Mouse (Mus musculus): ENCODE data around the gene Prap1. TPM values are rescaled to one million over a fixed set of nuclear protein-coding genes. Genes with fewer than 3 reads are reported as not detected.
"Not testable (repeated sequence)": the region's sequence is repeated elsewhere in the genome, so short reads cannot be mapped to it uniquely, and the experiment has no call there.

The Prap1 gene
- polyA plus RNA-seq, 1 experiment from 2014 or later = not detected

GRCm38 (mm10) chr7:140124382-140124781, 31.2 kb downstream of the Prap1 start:
- no peaks in the 10 kb centered on the region for H3K27me3 ChIP-seq (replicated peaks; ENCODE audit: control insufficient read depth, insufficient read depth, low read length)
- no peak overlapping the region for H3K4me2 ChIP-seq (ENCODE audit: low read length)
- ATAC-seq = no peak
- 100% methylated on average over 1 of the region's 1 CpGs for WGBS
- no peak overlapping the region for H3K9ac ChIP-seq (ENCODE audit: low read depth, low read length)
- H3K4me3 ChIP-seq (ENCODE audit: low read length) = no peak overlapping the region
- 0 out of 2 replicates have a peak, but pooled peaks cover 3% of the 10 kb centered on the region for H3K4me1 ChIP-seq (ENCODE audit: control insufficient read depth, insufficient read depth, low read depth, low read length)
- no peaks in the 10 kb centered on the region for H3K9me3 ChIP-seq (ENCODE audit: control insufficient read depth, low read length)
- H3K27ac ChIP-seq (ENCODE audit: low read depth, low read length) = no peak overlapping the region
- no peaks in the 10 kb centered on the region for H3K36me3 ChIP-seq (ENCODE audit: control insufficient read depth, insufficient read depth, low read length)

GRCm38 (mm10) chr7:140125278-140126021, 32.3 kb downstream of the Prap1 start:
- WGBS = 2% methylated on average over 40 of the region's 40 CpGs
- H3K4me3 ChIP-seq (ENCODE audit: low read length) = peak overlapping the region; percentile 78
- peak; percentile 99 for ATAC-seq
- no peaks in the 10 kb centered on the region for H3K9me3 ChIP-seq (ENCODE audit: control insufficient read depth, low read length)
- H3K4me1 ChIP-seq (ENCODE audit: control insufficient read depth, insufficient read depth, low read depth, low read length) = 0 out of 2 replicates have a peak, but pooled peaks cover 3% of the 10 kb centered on the region
- peak overlapping the region; percentile 75 for H3K4me2 ChIP-seq (ENCODE audit: low read length)
- peak overlapping the region; percentile 85 for H3K9ac ChIP-seq (ENCODE audit: low read depth, low read length)
- H3K27ac ChIP-seq (ENCODE audit: low read depth, low read length) = 0 out of 2 replicates have a peak overlapping the region, but pooled peaks have one; percentile 45
- H3K36me3 ChIP-seq (ENCODE audit: control insufficient read depth, insufficient read depth, low read length) = peaks cover 3% of the 10 kb centered on the region; the same call in 1 of the 2 replicates
- H3K27me3 ChIP-seq (replicated peaks; ENCODE audit: control insufficient read depth, insufficient read depth, low read length) = no peaks in the 10 kb centered on the region

- Histone ChIP-seq H3K27ac (ENCODE audit: low read depth, low read length) (no peak overlapping the region), H3K4me1 (ENCODE audit: control insufficient read depth, insufficient read depth, low read depth, low read length) (0 out of 2 replicates have a peak, but pooled peaks cover 3% of the 10 kb centered on the region), H3K27me3 (replicated peaks; ENCODE audit: control insufficient read depth, insufficient read depth, low read length) (no peaks in the 10 kb centered on the region), H3K4me2 (ENCODE audit: low read length) (peak overlapping the region; percentile 75), H3K9ac (ENCODE audit: low read depth, low read length) (peak overlapping the region; percentile 85), H3K36me3 (ENCODE audit: control insufficient read depth, insufficient read depth, low read length) (peaks cover 3% of the 10 kb centered on the region; the same call in 1 of the 2 replicates), H3K9me3 (ENCODE audit: control insufficient read depth, low read length) (no peaks in the 10 kb centered on the region), H3K4me3 (ENCODE audit: low read length) (peak overlapping the region; percentile 78)
- WGBS = 8% methylated on average over 5 of the region's 5 CpGs
- no peak; the same call in 1 of the 2 replicates for ATAC-seq
These were observed 32.8 kb downstream of the Prap1 start for GRCm38 (mm10) chr7:140126022-140126350.

GRCm38 (mm10) chr7:140126934-140127333, 33.7 kb downstream of the Prap1 start:
- Histone ChIP-seq H3K4me3 (ENCODE audit: low read length) (no peak overlapping the region), H3K4me2 (ENCODE audit: low read length) (no peak overlapping the region), H3K36me3 (ENCODE audit: control insufficient read depth, insufficient read depth, low read length) (peaks cover 3% of the 10 kb centered on the region; the same call in 1 of the 2 replicates), H3K27ac (ENCODE audit: low read depth, low read length) (no peak overlapping the region), H3K4me1 (ENCODE audit: control insufficient read depth, insufficient read depth, low read depth, low read length) (0 out of 2 replicates have a peak, but pooled peaks cover 3% of the 10 kb centered on the region), H3K9ac (ENCODE audit: low read depth, low read length) (no peak overlapping the region), H3K27me3 (replicated peaks; ENCODE audit: control insufficient read depth, insufficient read depth, low read length) (no peaks in the 10 kb centered on the region), H3K9me3 (ENCODE audit: control insufficient read depth, low read length) (no peaks in the 10 kb centered on the region)
- ATAC-seq = no peak
- WGBS = 87% methylated on average over 3 of the region's 3 CpGs

GRCm38 (mm10) chr7:140127911-140128310, 34.7 kb downstream of the Prap1 start:
- no peak overlapping the region for H3K4me3 ChIP-seq (ENCODE audit: low read length)
- H3K4me1 ChIP-seq (ENCODE audit: control insufficient read depth, insufficient read depth, low read depth, low read length) = 0 out of 2 replicates have a peak, but pooled peaks cover 3% of the 10 kb centered on the region
- 96% methylated on average over 2 of the region's 2 CpGs for WGBS
- H3K27ac ChIP-seq (ENCODE audit: low read depth, low read length) = no peak overlapping the region
- no peaks in the 10 kb centered on the region for H3K27me3 ChIP-seq (replicated peaks; ENCODE audit: control insufficient read depth, insufficient read depth, low read length)
- no peaks in the 10 kb centered on the region for H3K9me3 ChIP-seq (ENCODE audit: control insufficient read depth, low read length)
- H3K36me3 ChIP-seq (ENCODE audit: control insufficient read depth, insufficient read depth, low read length) = peaks cover 3% of the 10 kb centered on the region; the same call in 1 of the 2 replicates
- H3K9ac ChIP-seq (ENCODE audit: low read depth, low read length) = no peak overlapping the region
- no peak overlapping the region for H3K4me2 ChIP-seq (ENCODE audit: low read length)
- ATAC-seq = no peak

GRCm38 (mm10) chr7:140132184-140132583, 39.0 kb downstream of the Prap1 start:
- WGBS = 92% methylated on average over 7 of the region's 7 CpGs
- not testable (repeated sequence) for H3K27ac ChIP-seq (ENCODE audit: low read depth, low read length); H3K4me3 ChIP-seq (ENCODE audit: low read length); H3K9ac ChIP-seq (ENCODE audit: low read depth, low read length); H3K4me1 ChIP-seq (ENCODE audit: control insufficient read depth, insufficient read depth, low read depth, low read length); H3K27me3 ChIP-seq (replicated peaks; ENCODE audit: control insufficient read depth, insufficient read depth, low read length); H3K36me3 ChIP-seq (ENCODE audit: control insufficient read depth, insufficient read depth, low read length); ATAC-seq; H3K4me2 ChIP-seq (ENCODE audit: low read length); H3K9me3 ChIP-seq (ENCODE audit: control insufficient read depth, low read length)

- not testable (repeated sequence) for ATAC-seq; H3K9ac ChIP-seq (ENCODE audit: low read depth, low read length); H3K27me3 ChIP-seq (replicated peaks; ENCODE audit: control insufficient read depth, insufficient read depth, low read length); H3K4me1 ChIP-seq (ENCODE audit: control insufficient read depth, insufficient read depth, low read depth, low read length); H3K4me2 ChIP-seq (ENCODE audit: low read length); H3K9me3 ChIP-seq (ENCODE audit: control insufficient read depth, low read length); H3K4me3 ChIP-seq (ENCODE audit: low read length); H3K36me3 ChIP-seq (ENCODE audit: control insufficient read depth, insufficient read depth, low read length); H3K27ac ChIP-seq (ENCODE audit: low read depth, low read length)
- 95% methylated on average over 5 of the region's 7 CpGs for WGBS
These were observed 40.8 kb downstream of the Prap1 start for GRCm38 (mm10) chr7:140134033-140134432.

GRCm38 (mm10) chr7:140135106-140135770, 42.0 kb downstream of the Prap1 start:
- Histone ChIP-seq H3K4me1 (ENCODE audit: control insufficient read depth, insufficient read depth, low read depth, low read length) (peaks cover 4% of the 10 kb centered on the region), H3K4me3 (ENCODE audit: low read length) (no peak overlapping the region), H3K27me3 (replicated peaks; ENCODE audit: control insufficient read depth, insufficient read depth, low read length) (no peaks in the 10 kb centered on the region), H3K36me3 (ENCODE audit: control insufficient read depth, insufficient read depth, low read length) (no peaks in the 10 kb centered on the region), H3K9ac (ENCODE audit: low read depth, low read length) (no peak overlapping the region), H3K27ac (ENCODE audit: low read depth, low read length) (no peak overlapping the region), H3K4me2 (ENCODE audit: low read length) (no peak overlapping the region), H3K9me3 (ENCODE audit: control insufficient read depth, low read length) (no peaks in the 10 kb centered on the region)
- 94% methylated on average over 5 of the region's 5 CpGs for WGBS
- no peak for ATAC-seq
